Mouse (Mus musculus) WW6 (cell line): Measurements from ENCODE around the gene Epp13.
"Not testable (repeated sequence)": the region's sequence is repeated elsewhere in the genome, so short reads cannot be mapped to it uniquely, and the experiment has no call there.

Experiments
- DNase-seq: peaks from one replicate; pipeline ENCODE4 v3.0.0-alpha.2; 2013; ENCODE audit warnings: low read depth, low spot score

Gene Epp13

GRCm38 (mm10) chr7:6252410-6252809 lies at the start of gene Epp13:
TSS of gene Epp13 (plus strand) at chr7:6252710.
- DNase-seq = no peak

GRCm38 (mm10) chr7:6204200-6204599 lies 48.3 kb upstream of the Epp13 start:
- no peak for DNase-seq

- peak; percentile 49 for DNase-seq
These were observed 39.4 kb upstream of the Epp13 start for GRCm38 (mm10) chr7:6213144-6213543.

- DNase-seq = not testable (repeated sequence)
These were observed 37.8 kb upstream of the Epp13 start for GRCm38 (mm10) chr7:6214691-6215090.

GRCm38 (mm10) chr7:6220147-6220546 lies 32.4 kb upstream of the Epp13 start:
- DNase-seq = no peak

- DNase-seq = no peak
These were observed 30.5 kb upstream of the Epp13 start, which contains the start of gene Zscan5b for GRCm38 (mm10) chr7:6221978-6222377. TSS of gene Zscan5b (plus strand) at chr7:6222278.

GRCm38 (mm10) chr7:6228491-6228890 lies 24.0 kb upstream of the Epp13 start:
- DNase-seq = peak; percentile 60

- no peak for DNase-seq
These were observed 12.7 kb upstream of the Epp13 start for GRCm38 (mm10) chr7:6239787-6240186.

- not testable (repeated sequence) for DNase-seq
These were observed 11.6 kb upstream of the Epp13 start for GRCm38 (mm10) chr7:6240841-6241425.

GRCm38 (mm10) chr7:6244361-6245292 lies 7.9 kb upstream of the Epp13 start:
- no peak for DNase-seq

GRCm38 (mm10) chr7:6254451-6254850 lies 1.9 kb downstream of the Epp13 start:
- DNase-seq = no peak

- DNase-seq = no peak
These were observed 4.9 kb downstream of the Epp13 start for GRCm38 (mm10) chr7:6257386-6257785.

- peak; percentile 88 for DNase-seq
These were observed 6.0 kb downstream of the Epp13 start for GRCm38 (mm10) chr7:6258232-6259220.

- DNase-seq = not testable (repeated sequence)
These were observed 7.5 kb downstream of the Epp13 start for GRCm38 (mm10) chr7:6260004-6260403.

- no peak for DNase-seq
These were observed 9.6 kb downstream of the Epp13 start for GRCm38 (mm10) chr7:6262120-6262519.

- DNase-seq = no peak
These were observed 10.5 kb downstream of the Epp13 start for GRCm38 (mm10) chr7:6262984-6263383.

- peak; percentile 61 for DNase-seq
These were observed 13.2 kb downstream of the Epp13 start for GRCm38 (mm10) chr7:6265695-6266094.

GRCm38 (mm10) chr7:6277906-6278305 lies 25.4 kb downstream of the Epp13 start:
- no peak for DNase-seq

- DNase-seq = no peak
These were observed 30.2 kb downstream of the Epp13 start for GRCm38 (mm10) chr7:6282749-6283148.

GRCm38 (mm10) chr7:6283451-6284075 lies 31.1 kb downstream of the Epp13 start:
- DNase-seq = peak; percentile 74

- DNase-seq = no peak
These were observed 32.0 kb downstream of the Epp13 start for GRCm38 (mm10) chr7:6284442-6285012.
